Mouse (Mus musculus) left cerebral cortex, adult 2 months (tissue): ENCODE results near the gene Tmem266. TPM values are rescaled to one million over a fixed set of nuclear protein-coding genes. Genes with fewer than 3 reads are reported as not detected.

Experiments used
- DNase-seq, 2 experiments: peaks; one replicate each; pipeline ENCODE4 v3.0.0; 2021 to 2022; ENCODE audit warnings: low spot score in 2 of 2, mixed read lengths in 1 of 2; ENCODE audit errors: extremely low spot score in 1 of 2
- H3K27ac ChIP-seq: fragments of 200-600 bp; 2 replicates; pipeline ENCODE4 v1.8.1; 2022
- H3K4me3 ChIP-seq: fragments of 200-600 bp; 2 replicates; pipeline ENCODE4 v1.8.1; 2022
- CTCF ChIP-seq: fragments of 200-600 bp; IDR thresholded peaks from 2 replicates; pipeline ENCODE4 v1.8.1; 2022; ENCODE audit warnings: antibody characterized with exemption, mild to moderate bottlenecking, moderate library complexity
- intact Hi-C: fragments of 180-260 bp; cut with DNase I; formaldehyde crosslinking; loops from one replicate; pipeline ENCODE4 v1.15.1; 2025
- total RNA-seq, 2 experiments: library from RNA; stranded (reverse); gene quantifications; 2 replicates each; pipeline ENCODE4 v1.2.3; 2021

Gene Tmem266
- total RNA-seq, 2 experiments from 2014 or later: 7.6 to 8.1 TPM

GRCm38 (mm10) chr9:55439206-55439780 lies 112.6 kb downstream of the Tmem266 start:
- no peak overlapping the region for H3K27ac ChIP-seq
- no peak overlapping the region for H3K4me3 ChIP-seq
- no peak for DNase-seq
- intact Hi-C loops: no loop called here
- no peak for TF ChIP-seq CTCF

- DNase-seq: no peak
- intact Hi-C loops: no loop called here
- no peak overlapping the region for H3K4me3 ChIP-seq
- no peak for TF ChIP-seq CTCF
- no peak overlapping the region for H3K27ac ChIP-seq
Measured at GRCm38 (mm10) chr9:55447509-55447908, 120.8 kb downstream of the Tmem266 start.

DNA sequence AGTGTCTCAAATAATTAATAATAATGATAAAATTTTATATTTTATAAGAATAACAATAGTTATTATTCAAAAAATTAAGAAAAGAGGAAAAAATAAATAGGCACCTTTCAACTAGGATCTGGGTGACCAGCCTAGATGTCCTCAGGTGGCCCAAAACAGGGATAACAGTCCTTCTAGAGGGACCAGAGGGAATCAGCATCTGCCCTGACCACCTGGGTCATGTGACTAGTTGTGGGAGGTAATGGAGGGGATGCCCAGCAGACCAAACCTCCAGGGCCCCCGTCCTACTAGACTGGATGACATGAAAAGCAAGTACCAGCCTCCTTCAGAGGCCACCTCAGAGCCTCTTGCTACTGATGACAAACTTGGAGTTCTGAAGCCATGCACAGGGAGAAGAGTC lies 122.4 kb downstream of the Tmem266 start:
- DNase-seq: no peak
- Histone ChIP-seq H3K27ac (no peak overlapping the region), H3K4me3 (no peak overlapping the region)
- intact Hi-C loops: no loop called here
- no peak for TF ChIP-seq CTCF

GRCm38 (mm10) chr9:55450035-55450434 lies 123.3 kb downstream of the Tmem266 start:
- TF ChIP-seq CTCF: no peak
- H3K27ac ChIP-seq: no peak overlapping the region
- intact Hi-C loops: no loop called here
- no peak overlapping the region for H3K4me3 ChIP-seq
- no peak for DNase-seq

GRCm38 (mm10) chr9:55451426-55451825 lies 124.7 kb downstream of the Tmem266 start:
- Histone ChIP-seq H3K4me3 (no peak overlapping the region), H3K27ac (no peak overlapping the region)
- intact Hi-C loops: no loop called here
- no peak for DNase-seq
- TF ChIP-seq CTCF: no peak

DNA sequence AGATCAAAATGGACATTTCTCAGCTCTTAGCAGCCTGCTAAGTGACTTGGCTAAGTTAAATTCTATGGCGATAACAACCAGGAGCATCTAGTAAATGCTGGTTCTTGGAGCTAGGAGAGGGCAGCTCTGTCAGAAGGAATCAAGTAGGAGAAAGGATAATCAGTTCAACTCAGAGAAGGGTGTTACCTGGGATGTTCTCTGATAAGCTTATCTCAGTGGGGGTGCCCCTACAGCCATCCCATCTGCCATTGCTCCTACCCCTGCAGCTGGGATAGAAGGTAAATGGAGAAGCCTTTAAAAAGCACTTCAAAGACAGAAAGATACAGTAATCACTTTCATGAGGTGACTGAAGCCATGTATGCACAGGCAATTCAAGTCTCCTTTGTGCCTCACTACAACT lies 126.2 kb downstream of the Tmem266 start:
- Histone ChIP-seq H3K27ac (no peak overlapping the region), H3K4me3 (no peak overlapping the region)
- intact Hi-C loops: no loop called here
- no peak for DNase-seq
- TF ChIP-seq CTCF: no peak

GRCm38 (mm10) chr9:55453366-55453765 lies 126.7 kb downstream of the Tmem266 start:
- no peak overlapping the region for H3K4me3 ChIP-seq
- H3K27ac ChIP-seq: no peak overlapping the region
- no peak for DNase-seq
- no peak for TF ChIP-seq CTCF
- intact Hi-C loops: no loop called here

GRCm38 (mm10) chr9:55468397-55468796 lies 141.7 kb downstream of the Tmem266 start:
- no peak for DNase-seq
- no peak overlapping the region for H3K4me3 ChIP-seq

DNA sequence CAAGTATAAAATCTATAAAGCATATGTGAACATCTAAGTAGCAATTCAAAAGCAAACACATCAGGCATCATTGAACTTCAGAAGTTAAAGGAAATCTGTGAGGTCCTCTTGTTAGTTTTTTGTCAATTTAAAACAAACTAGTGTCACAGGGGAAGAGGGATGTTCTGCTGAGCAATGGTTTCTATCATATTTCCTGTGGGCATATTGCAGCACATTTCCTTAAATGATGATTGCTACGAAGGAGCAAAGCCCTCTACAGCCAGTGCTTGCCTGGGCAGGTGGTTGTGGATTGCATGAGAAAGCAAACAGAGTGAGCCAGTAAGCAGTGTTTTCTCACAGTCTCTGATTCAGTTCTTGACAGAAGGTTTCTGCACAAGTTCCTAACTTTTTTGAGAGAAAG lies 149.4 kb downstream of the Tmem266 start:
- no peak for TF ChIP-seq CTCF
- intact Hi-C loops: no loop called here
- no peak for DNase-seq
- H3K27ac ChIP-seq: no peak overlapping the region
- H3K4me3 ChIP-seq: no peak overlapping the region

More at GRCm38 (mm10) chr9:55468397-55468796, 141.7 kb downstream of the Tmem266 start:
- H3K27ac ChIP-seq: no peak overlapping the region
- TF ChIP-seq CTCF: peak; percentile 48
- intact Hi-C loops: loop anchor here (5.0 kb wide), 1 partner anchor 449 kb away; no protein-coding TSS in a partner anchor

DNA sequence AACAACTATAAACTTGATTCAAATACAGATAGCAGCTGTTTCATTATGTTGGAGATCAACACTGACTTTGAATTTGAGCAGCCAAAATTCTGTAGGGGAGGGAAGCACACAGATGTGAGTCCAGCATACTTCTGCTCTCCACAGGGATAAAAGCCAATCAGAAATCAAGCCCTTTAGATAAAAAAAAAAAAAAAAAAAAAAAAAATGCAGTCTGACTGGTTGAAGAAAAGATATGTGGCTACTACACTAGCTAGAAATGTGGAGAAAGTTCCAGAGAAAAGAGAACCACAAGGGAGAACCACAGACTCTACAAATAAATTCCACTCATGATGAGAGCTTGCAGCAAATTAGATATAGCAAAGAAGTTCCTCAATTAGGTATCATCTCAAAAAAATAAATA lies 152.0 kb downstream of the Tmem266 start:
- Histone ChIP-seq H3K4me3 (no peak overlapping the region), H3K27ac (no peak overlapping the region)
- intact Hi-C loops: no loop called here
- no peak for DNase-seq
- no peak for TF ChIP-seq CTCF

GRCm38 (mm10) chr9:55482116-55482515 lies 155.4 kb downstream of the Tmem266 start:
- no peak for TF ChIP-seq CTCF
- no peak overlapping the region for H3K27ac ChIP-seq
- intact Hi-C loops: no loop called here
- no peak for DNase-seq
- H3K4me3 ChIP-seq: no peak overlapping the region

Other genes with a start within 250 kb of the Tmem266 start
- gene Ube2q2, start 178.1 kb upstream of the Tmem266 start, total RNA-seq: 10 to 100 TPM; 67.7 to 72.5 TPM
- gene Fbxo22, start 118.0 kb upstream of the Tmem266 start, total RNA-seq: 10 to 100 TPM; 40.2 to 46.5 TPM
- gene Nrg4, start 69 bp upstream of the Tmem266 start, total RNA-seq: 1 to 10 TPM; 1.2 to 1.4 TPM
- 10 to 100 TPM; 36.5 to 43.5 TPM for gene Etfa, start 185.3 kb downstream of the Tmem266 start, total RNA-seq
- gene Isl2, start 211.8 kb downstream of the Tmem266 start, total RNA-seq: not detected